Mouse (Mus musculus) intestine, embryonic 15.5 days (tissue): ENCODE data around the gene Xirp1. TPM values are rescaled to one million over a fixed set of nuclear protein-coding genes. Genes with fewer than 3 reads are reported as not detected.

ENCODE experiments used
- ATAC-seq: fragments of 200-750 bp; cut with Nextera tagmentation; 2 replicates; pipeline ENCODE4 v1.8.0; 2017; ENCODE audit warnings: moderate TSS enrichment, moderate library complexity
- H3K27ac ChIP-seq: fragments of 300-500 bp; sonication (generic); 2 replicates; pipeline ENCODE4 v1.5.1; 2015; ENCODE audit warnings: mild to moderate bottlenecking, inconsistent platforms
- H3K27me3 ChIP-seq: fragments of 300-500 bp; sonication (generic); replicated peaks from 2 replicates; pipeline ENCODE4 v1.6.1; 2015; ENCODE audit warnings: inconsistent platforms
- H3K36me3 ChIP-seq: fragments of 300-500 bp; sonication (generic); 2 replicates; pipeline ENCODE4 v1.6.1; 2015; ENCODE audit warnings: inconsistent platforms
- H3K4me1 ChIP-seq: fragments of 300-500 bp; sonication (generic); replicated peaks from 2 replicates; pipeline ENCODE4 v1.6.1; 2015; ENCODE audit warnings: inconsistent platforms
- H3K4me2 ChIP-seq: fragments of 300-500 bp; sonication (generic); replicated peaks from 2 replicates; pipeline ENCODE4 v1.6.1; 2015; ENCODE audit warnings: mild to moderate bottlenecking, inconsistent platforms
- H3K4me3 ChIP-seq: fragments of 300-500 bp; sonication (generic); replicated peaks from 2 replicates; pipeline ENCODE4 v1.5.1; 2015; ENCODE audit warnings: inconsistent platforms
- H3K9ac ChIP-seq: fragments of 300-500 bp; sonication (generic); 2 replicates; pipeline ENCODE4 v1.6.1; 2015; ENCODE audit warnings: inconsistent platforms
- H3K9me3 ChIP-seq: fragments of 300-500 bp; sonication (generic); 2 replicates; pipeline ENCODE4 v1.6.1; 2016; ENCODE audit warnings: inconsistent platforms
- WGBS: fragments of 180-500 bp; shearing (Covaris S2); methylation state at CpG from one replicate; pipeline ENCODE4 v1.1.7; 2015; 5-methylcytosine and 5-hydroxymethylcytosine counted together
- polyA plus RNA-seq: library from polyadenylated mRNA; unstranded; fragments of >200 nt; fragmentation: Nextera tagmentation; extraction: Ambion mirVana; gene quantifications from 2 replicates; pipeline ENCODE4 v1.2.1, GENCODE M21; 2015

The Xirp1 gene
- polyA plus RNA-seq, 1 experiment from 2014 or later: 0.06 TPM

- 91% methylated on average over 27 of the region's 27 CpGs for WGBS
- H3K4me1 ChIP-seq: peaks cover 32% of the 10 kb centered on the region
Observed at GRCm38 (mm10) chr9:119973869-119974520, 49.4 kb downstream of the Xirp1 start.

DNA sequence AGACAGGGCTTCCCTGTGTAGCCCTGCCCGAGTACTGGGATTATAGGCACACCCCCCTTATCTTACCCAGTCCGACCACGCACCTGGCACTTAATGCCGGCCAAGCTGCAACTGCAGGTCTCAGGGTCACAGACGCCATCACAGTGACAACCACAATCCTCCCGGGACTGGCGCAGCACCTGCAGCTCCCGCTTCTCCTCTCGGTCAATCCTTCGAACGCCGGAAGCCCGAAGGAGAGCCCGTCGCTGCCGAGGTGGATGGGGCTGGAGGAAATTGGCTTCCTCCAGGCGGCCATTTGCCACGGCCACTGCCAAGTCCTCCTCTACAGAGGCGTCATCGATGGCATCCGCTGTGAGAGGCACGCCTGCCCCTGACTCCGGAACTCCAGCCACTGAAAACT is 50.1 kb downstream of the Xirp1 start:
- 93% methylated on average over 23 of the region's 23 CpGs for WGBS
- no peak for ATAC-seq
- Histone ChIP-seq H3K4me1 (peaks cover 24% of the 10 kb centered on the region), H3K9me3 (no peaks in the 10 kb centered on the region), H3K4me2 (no peak overlapping the region), H3K36me3 (peaks cover 22% of the 10 kb centered on the region), H3K27ac (no peak overlapping the region), H3K4me3 (no peak overlapping the region), H3K27me3 (no peaks in the 10 kb centered on the region), H3K9ac (no peak overlapping the region)

More at GRCm38 (mm10) chr9:119973869-119974520, 49.4 kb downstream of the Xirp1 start:
- Histone ChIP-seq H3K4me2 (no peak overlapping the region), H3K9me3 (no peaks in the 10 kb centered on the region), H3K27ac (no peak overlapping the region), H3K27me3 (no peaks in the 10 kb centered on the region), H3K9ac (no peak overlapping the region), H3K36me3 (peaks cover 22% of the 10 kb centered on the region), H3K4me3 (no peak overlapping the region)
- ATAC-seq: no peak

GRCm38 (mm10) chr9:119972582-119972981 is 50.8 kb downstream of the Xirp1 start:
- Histone ChIP-seq H3K4me2 (no peak overlapping the region), H3K4me3 (no peak overlapping the region), H3K27me3 (no peaks in the 10 kb centered on the region), H3K4me1 (peaks cover 17% of the 10 kb centered on the region), H3K36me3 (peaks cover 22% of the 10 kb centered on the region), H3K9me3 (no peaks in the 10 kb centered on the region), H3K9ac (no peak overlapping the region), H3K27ac (no peak overlapping the region)
- no peak for ATAC-seq
- WGBS: 87% methylated on average over 12 of the region's 12 CpGs

DNA sequence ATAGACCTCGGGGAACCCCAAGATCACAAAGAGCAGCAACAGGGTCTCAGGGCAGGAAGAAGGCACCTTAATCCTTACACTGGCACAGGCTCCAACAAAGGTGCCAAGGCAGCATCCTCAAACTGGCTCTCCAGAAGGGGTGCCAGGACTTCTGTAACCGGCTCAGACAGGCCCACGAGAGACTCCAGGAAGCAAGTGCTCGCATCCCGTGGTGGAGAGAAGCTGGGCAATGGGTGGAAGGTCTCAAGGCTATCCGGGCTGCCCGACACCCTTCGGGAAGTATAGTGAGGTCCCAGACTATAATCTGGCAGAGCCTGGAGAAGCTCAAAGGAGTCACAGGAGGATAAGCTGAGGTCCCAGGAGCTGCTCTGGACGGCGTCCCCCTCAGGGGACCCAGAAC is 51.2 kb downstream of the Xirp1 start:
- WGBS: 93% methylated on average over 10 of the region's 10 CpGs
- Histone ChIP-seq H3K4me1 (peaks cover 13% of the 10 kb centered on the region), H3K4me3 (no peak overlapping the region), H3K4me2 (no peak overlapping the region), H3K9ac (no peak overlapping the region), H3K27ac (no peak overlapping the region), H3K9me3 (no peaks in the 10 kb centered on the region), H3K27me3 (no peaks in the 10 kb centered on the region), H3K36me3 (peaks cover 22% of the 10 kb centered on the region)
- ATAC-seq: no peak

- Histone ChIP-seq H3K36me3 (peaks cover 22% of the 10 kb centered on the region), H3K9me3 (no peaks in the 10 kb centered on the region), H3K9ac (no peak overlapping the region), H3K4me1 (0 out of 2 replicates have a peak, but pooled peaks cover 5% of the 10 kb centered on the region), H3K27ac (no peak overlapping the region), H3K4me2 (no peak overlapping the region), H3K27me3 (no peaks in the 10 kb centered on the region), H3K4me3 (no peak overlapping the region)
- ATAC-seq: no peak
- 80% methylated on average over 7 of the region's 7 CpGs for WGBS
Observed at GRCm38 (mm10) chr9:119970763-119971656, 52.4 kb downstream of the Xirp1 start.

GRCm38 (mm10) chr9:119970221-119970620 is 53.2 kb downstream of the Xirp1 start:
- Histone ChIP-seq H3K9ac (no peak overlapping the region), H3K27me3 (no peaks in the 10 kb centered on the region), H3K4me2 (no peak overlapping the region), H3K4me1 (peaks cover 5% of the 10 kb centered on the region; the same call in 1 of the 2 replicates), H3K9me3 (no peaks in the 10 kb centered on the region), H3K36me3 (peaks cover 22% of the 10 kb centered on the region), H3K27ac (no peak overlapping the region), H3K4me3 (no peak overlapping the region)
- no peak for ATAC-seq
- WGBS: 46% methylated on average over 6 of the region's 6 CpGs

GRCm38 (mm10) chr9:119969811-119970210 is 53.6 kb downstream of the Xirp1 start:
- no peak overlapping the region for H3K9ac ChIP-seq
- no peak overlapping the region for H3K27ac ChIP-seq
- no peaks in the 10 kb centered on the region for H3K9me3 ChIP-seq
- no peak for ATAC-seq
- 72% methylated on average over 7 of the region's 7 CpGs for WGBS
- H3K27me3 ChIP-seq: no peaks in the 10 kb centered on the region
- H3K4me1 ChIP-seq: peaks cover 5% of the 10 kb centered on the region; the same call in 1 of the 2 replicates
- H3K36me3 ChIP-seq: peaks cover 22% of the 10 kb centered on the region
- no peak overlapping the region for H3K4me2 ChIP-seq
- H3K4me3 ChIP-seq: no peak overlapping the region

DNA sequence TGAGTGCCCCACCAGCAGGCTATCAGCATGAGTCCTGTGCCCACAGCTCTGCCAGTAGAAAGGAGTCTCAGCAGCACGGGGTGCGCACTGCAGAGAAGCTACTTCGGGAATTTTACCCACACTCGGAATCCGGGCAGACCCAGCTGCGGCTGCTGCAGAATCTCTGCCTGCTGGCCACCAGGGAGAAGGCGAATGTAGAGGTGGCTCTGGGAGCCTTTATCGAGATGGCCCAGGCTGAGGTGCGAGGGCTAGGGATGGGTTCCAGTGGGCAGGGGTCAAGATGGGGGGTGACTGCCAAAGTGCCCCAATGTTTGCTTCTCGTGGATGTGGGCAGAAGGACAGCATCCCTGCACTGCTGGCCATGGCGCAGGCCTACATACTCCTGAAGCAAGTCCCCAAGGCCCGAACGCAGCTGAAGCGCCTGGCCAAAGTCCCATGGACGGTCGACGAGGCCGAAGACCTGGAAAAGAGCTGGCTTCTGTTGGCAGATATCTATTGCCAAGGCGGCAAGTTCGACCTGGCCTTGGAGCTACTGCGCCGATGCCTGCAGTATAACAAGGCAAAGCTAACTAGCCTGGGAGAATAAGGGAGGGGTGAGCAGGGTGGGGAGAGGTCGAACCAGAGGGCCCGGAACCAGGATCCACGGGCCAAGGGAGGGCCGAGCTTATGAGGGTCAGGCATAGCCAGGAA is 57.0 kb downstream of the Xirp1 start:
- H3K4me1 ChIP-seq: peaks cover 13% of the 10 kb centered on the region
- H3K9me3 ChIP-seq: no peaks in the 10 kb centered on the region
- ATAC-seq: no peak
- no peaks in the 10 kb centered on the region for H3K27me3 ChIP-seq
- 88% methylated on average over 26 of the region's 26 CpGs for WGBS
- H3K36me3 ChIP-seq: no peaks in the 10 kb centered on the region
- H3K4me3 ChIP-seq: no peak overlapping the region
- H3K4me2 ChIP-seq: no peak overlapping the region
- no peak overlapping the region for H3K9ac ChIP-seq
- no peak overlapping the region for H3K27ac ChIP-seq

DNA sequence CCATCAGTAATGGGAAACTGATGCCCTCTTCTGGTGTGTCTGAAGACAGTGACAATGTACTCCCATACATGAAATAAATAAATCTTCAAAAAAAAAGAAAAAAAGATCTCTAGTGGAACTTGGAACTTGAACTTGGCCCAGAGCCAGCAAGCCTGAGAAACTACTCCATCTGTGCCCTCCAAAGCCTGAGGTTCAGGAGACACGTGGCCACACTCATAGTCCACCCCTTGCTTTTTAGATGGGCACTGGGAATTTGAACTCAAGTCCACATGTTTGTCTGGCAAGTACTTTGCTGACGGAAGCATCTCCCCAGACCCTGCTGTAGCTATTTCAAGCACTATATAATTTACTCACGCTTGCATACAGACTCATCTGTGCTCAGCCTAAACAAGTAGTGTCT is 58.2 kb downstream of the Xirp1 start:
- no peak overlapping the region for H3K27ac ChIP-seq
- H3K9ac ChIP-seq: no peak overlapping the region
- H3K9me3 ChIP-seq: no peaks in the 10 kb centered on the region
- 64% methylated on average over 3 of the region's 3 CpGs for WGBS
- no peaks in the 10 kb centered on the region for H3K27me3 ChIP-seq
- no peak overlapping the region for H3K4me2 ChIP-seq
- no peak overlapping the region for H3K4me3 ChIP-seq
- no peak for ATAC-seq
- peaks cover 9% of the 10 kb centered on the region for H3K4me1 ChIP-seq
- H3K36me3 ChIP-seq: no peaks in the 10 kb centered on the region

DNA sequence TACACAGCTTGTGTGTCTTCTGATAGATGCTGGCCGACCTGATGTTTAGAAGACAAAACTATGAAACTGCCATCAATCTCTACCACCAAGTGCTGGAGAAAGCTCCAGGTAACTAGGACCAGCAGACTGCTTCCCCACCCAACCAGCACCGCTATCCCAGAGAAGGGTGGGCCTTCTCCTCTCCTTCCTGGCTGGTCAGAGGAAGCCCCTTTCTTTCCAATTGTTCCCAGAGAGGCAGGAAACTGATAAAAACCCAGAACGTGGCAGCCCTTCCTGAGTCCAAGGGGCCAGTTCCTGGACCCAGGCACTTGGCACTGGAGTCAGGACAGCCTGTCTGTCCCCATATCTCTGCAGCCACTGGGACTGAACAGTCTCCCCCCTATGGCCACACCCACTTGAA is 59.2 kb downstream of the Xirp1 start:
- Histone ChIP-seq H3K4me1 (peaks cover 9% of the 10 kb centered on the region), H3K9me3 (no peaks in the 10 kb centered on the region), H3K4me3 (no peak overlapping the region), H3K27ac (no peak overlapping the region), H3K27me3 (no peaks in the 10 kb centered on the region), H3K36me3 (no peaks in the 10 kb centered on the region), H3K9ac (no peak overlapping the region), H3K4me2 (no peak overlapping the region)
- WGBS: 75% methylated on average over 3 of the region's 3 CpGs
- no peak for ATAC-seq
